Mouse (Mus musculus): ENCODE results near the gene Gp1ba. TPM values are rescaled to one million over a fixed set of nuclear protein-coding genes. Genes with fewer than 3 reads are reported as not detected.

The Gp1ba gene
- polyA plus RNA-seq, 1 experiment from 2014 or later, result 0.22 TPM

- Histone ChIP-seq H3K9me3 (replicated peaks; ENCODE audit: control insufficient read depth, low read length) (no peaks in the 10 kb centered on the region), H3K9ac (ENCODE audit: low read length) (no peak overlapping the region), H3K27ac (ENCODE audit: low read depth, low read length) (no peak overlapping the region), H3K36me3 (ENCODE audit: control insufficient read depth, insufficient read depth, low read length) (no peaks in the 10 kb centered on the region), H3K27me3 (replicated peaks; ENCODE audit: control insufficient read depth, insufficient read depth, low read length) (no peaks in the 10 kb centered on the region), H3K4me3 (ENCODE audit: low read depth, low read length) (no peak overlapping the region), H3K4me2 (ENCODE audit: low read length) (no peak overlapping the region), H3K4me1 (ENCODE audit: control insufficient read depth, insufficient read depth, low read length) (no peaks in the 10 kb centered on the region)
- DNase-seq (ENCODE audit: low spot score) (no peak), ATAC-seq (no peak)
- 84% methylated on average over 10 of the region's 10 CpGs for WGBS
Observed at GRCm38 (mm10) chr11:70623053-70623742, 15.7 kb upstream of the Gp1ba start.

DNA sequence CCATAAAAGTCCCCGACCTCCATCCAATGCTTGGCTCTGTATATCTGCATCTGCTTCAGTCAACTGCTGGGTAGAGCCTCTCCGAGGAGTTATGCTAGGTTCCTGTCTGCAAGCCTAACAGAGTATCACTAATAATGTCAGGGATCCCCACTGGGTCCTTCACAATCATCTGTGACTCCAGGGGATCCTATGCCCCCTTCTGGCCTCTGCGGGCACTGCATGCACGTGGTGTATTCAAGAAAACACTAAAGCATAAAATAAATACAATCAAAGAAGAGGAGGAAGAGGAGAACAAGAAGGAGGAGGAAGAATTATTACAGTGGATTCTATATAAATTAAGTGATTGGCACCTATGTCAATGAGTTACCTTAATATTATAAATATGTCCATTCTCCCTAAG is 13.4 kb upstream of the Gp1ba start:
- no peak overlapping the region for H3K27ac ChIP-seq (ENCODE audit: low read depth, low read length)
- H3K27me3 ChIP-seq (replicated peaks; ENCODE audit: control insufficient read depth, insufficient read depth, low read length), result no peaks in the 10 kb centered on the region
- peak; percentile 64 for DNase-seq (ENCODE audit: low spot score)
- no peak overlapping the region for H3K9ac ChIP-seq (ENCODE audit: low read length)
- no peak overlapping the region for H3K4me2 ChIP-seq (ENCODE audit: low read length)
- 47% methylated on average over 4 of the region's 4 CpGs for WGBS
- no peaks in the 10 kb centered on the region for H3K36me3 ChIP-seq (ENCODE audit: control insufficient read depth, insufficient read depth, low read length)
- ATAC-seq, result no peak
- no peaks in the 10 kb centered on the region for H3K9me3 ChIP-seq (replicated peaks; ENCODE audit: control insufficient read depth, low read length)
- H3K4me3 ChIP-seq (ENCODE audit: low read depth, low read length), result no peak overlapping the region
- no peaks in the 10 kb centered on the region for H3K4me1 ChIP-seq (ENCODE audit: control insufficient read depth, insufficient read depth, low read length)

GRCm38 (mm10) chr11:70626877-70627276 is 12.0 kb upstream of the Gp1ba start:
- DNase-seq (ENCODE audit: low spot score), result no peak
- ATAC-seq, result no peak
- 77% methylated on average over 4 of the region's 4 CpGs for WGBS

GRCm38 (mm10) chr11:70628431-70628830 is 10.5 kb upstream of the Gp1ba start:
- WGBS, result 79% methylated on average over 2 of the region's 2 CpGs
- no peaks in the 10 kb centered on the region for H3K27me3 ChIP-seq (replicated peaks; ENCODE audit: control insufficient read depth, insufficient read depth, low read length)
- H3K4me1 ChIP-seq (ENCODE audit: control insufficient read depth, insufficient read depth, low read length), result no peaks in the 10 kb centered on the region
- no peak overlapping the region for H3K4me2 ChIP-seq (ENCODE audit: low read length)
- H3K9me3 ChIP-seq (replicated peaks; ENCODE audit: control insufficient read depth, low read length), result no peaks in the 10 kb centered on the region
- no peak overlapping the region for H3K27ac ChIP-seq (ENCODE audit: low read depth, low read length)
- no peak for ATAC-seq
- DNase-seq (ENCODE audit: low spot score), result no peak
- no peak overlapping the region for H3K4me3 ChIP-seq (ENCODE audit: low read depth, low read length)
- no peaks in the 10 kb centered on the region for H3K36me3 ChIP-seq (ENCODE audit: control insufficient read depth, insufficient read depth, low read length)
- H3K9ac ChIP-seq (ENCODE audit: low read length), result no peak overlapping the region

More at GRCm38 (mm10) chr11:70626877-70627276, 12.0 kb upstream of the Gp1ba start:
- no peak overlapping the region for H3K4me3 ChIP-seq (ENCODE audit: low read depth, low read length)
- no peaks in the 10 kb centered on the region for H3K27me3 ChIP-seq (replicated peaks; ENCODE audit: control insufficient read depth, insufficient read depth, low read length)
- H3K9me3 ChIP-seq (replicated peaks; ENCODE audit: control insufficient read depth, low read length), result no peaks in the 10 kb centered on the region
- H3K36me3 ChIP-seq (ENCODE audit: control insufficient read depth, insufficient read depth, low read length), result no peaks in the 10 kb centered on the region
- H3K4me1 ChIP-seq (ENCODE audit: control insufficient read depth, insufficient read depth, low read length), result no peaks in the 10 kb centered on the region
- no peak overlapping the region for H3K9ac ChIP-seq (ENCODE audit: low read length)
- H3K4me2 ChIP-seq (ENCODE audit: low read length), result no peak overlapping the region
- no peak overlapping the region for H3K27ac ChIP-seq (ENCODE audit: low read depth, low read length)

DNA sequence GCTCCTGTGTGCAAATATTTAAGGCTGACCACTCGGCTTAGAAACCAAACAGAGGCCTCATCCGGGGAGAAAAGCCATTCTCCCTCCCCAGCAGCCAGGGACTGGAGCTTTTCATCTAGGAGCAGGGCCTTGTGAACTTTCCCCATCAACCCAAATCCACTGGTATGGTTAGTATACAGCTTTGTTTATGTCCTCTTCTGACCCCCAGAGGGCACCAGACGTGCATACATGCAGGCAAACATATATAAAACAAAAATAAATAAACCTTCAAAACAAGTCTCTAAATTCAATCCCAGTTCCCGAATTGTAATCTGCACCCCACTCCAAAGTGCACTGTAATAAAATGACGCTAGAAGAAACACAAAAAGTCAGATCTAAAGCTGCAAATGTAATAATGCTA is 9.4 kb upstream of the Gp1ba start:
- Histone ChIP-seq H3K27me3 (replicated peaks; ENCODE audit: control insufficient read depth, insufficient read depth, low read length) (no peaks in the 10 kb centered on the region), H3K36me3 (ENCODE audit: control insufficient read depth, insufficient read depth, low read length) (no peaks in the 10 kb centered on the region), H3K27ac (ENCODE audit: low read depth, low read length) (no peak overlapping the region), H3K4me2 (ENCODE audit: low read length) (no peak overlapping the region), H3K4me3 (ENCODE audit: low read depth, low read length) (no peak overlapping the region), H3K9me3 (replicated peaks; ENCODE audit: control insufficient read depth, low read length) (no peaks in the 10 kb centered on the region), H3K9ac (ENCODE audit: low read length) (no peak overlapping the region), H3K4me1 (ENCODE audit: control insufficient read depth, insufficient read depth, low read length) (no peaks in the 10 kb centered on the region)
- no peak for DNase-seq (ENCODE audit: low spot score)
- 58% methylated on average over 5 of the region's 5 CpGs for WGBS
- no peak for ATAC-seq

- no peak overlapping the region for H3K4me3 ChIP-seq (ENCODE audit: low read depth, low read length)
- no peaks in the 10 kb centered on the region for H3K36me3 ChIP-seq (ENCODE audit: control insufficient read depth, insufficient read depth, low read length)
- H3K4me1 ChIP-seq (ENCODE audit: control insufficient read depth, insufficient read depth, low read length), result no peaks in the 10 kb centered on the region
- no peak for ATAC-seq
- H3K4me2 ChIP-seq (ENCODE audit: low read length), result no peak overlapping the region
- H3K27me3 ChIP-seq (replicated peaks; ENCODE audit: control insufficient read depth, insufficient read depth, low read length), result no peaks in the 10 kb centered on the region
- no peak overlapping the region for H3K9ac ChIP-seq (ENCODE audit: low read length)
- 70% methylated on average over 7 of the region's 7 CpGs for WGBS
- no peaks in the 10 kb centered on the region for H3K9me3 ChIP-seq (replicated peaks; ENCODE audit: control insufficient read depth, low read length)
- no peak for DNase-seq (ENCODE audit: low spot score)
- H3K27ac ChIP-seq (ENCODE audit: low read depth, low read length), result no peak overlapping the region
Observed at GRCm38 (mm10) chr11:70630129-70630528, 8.8 kb upstream of the Gp1ba start.

DNA sequence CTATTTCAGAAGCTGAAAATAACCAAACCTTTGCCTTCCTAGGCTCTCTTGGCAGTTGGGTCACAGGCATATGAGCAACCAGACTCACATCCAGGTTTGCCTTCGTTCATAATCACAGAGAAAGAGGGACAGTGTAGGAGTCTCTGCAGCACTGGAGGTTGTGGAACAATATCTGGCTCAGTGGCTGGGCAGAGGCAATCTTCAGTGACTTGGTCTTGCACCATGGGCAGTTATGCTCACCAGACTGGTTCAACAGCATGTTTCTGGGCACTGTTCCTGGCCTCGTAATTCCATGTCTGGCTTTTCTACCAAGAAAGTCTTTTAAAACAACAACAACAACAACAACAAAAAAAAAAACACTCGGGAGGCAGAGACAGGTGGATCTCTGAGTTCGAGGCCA is 3.3 kb upstream of the Gp1ba start:
- H3K9ac ChIP-seq (ENCODE audit: low read length), result no peak overlapping the region
- no peak overlapping the region for H3K4me3 ChIP-seq (ENCODE audit: low read depth, low read length)
- no peaks in the 10 kb centered on the region for H3K4me1 ChIP-seq (ENCODE audit: control insufficient read depth, insufficient read depth, low read length)
- H3K9me3 ChIP-seq (replicated peaks; ENCODE audit: control insufficient read depth, low read length), result no peaks in the 10 kb centered on the region
- WGBS, result 79% methylated on average over 4 of the region's 4 CpGs
- no peaks in the 10 kb centered on the region for H3K27me3 ChIP-seq (replicated peaks; ENCODE audit: control insufficient read depth, insufficient read depth, low read length)
- DNase-seq (ENCODE audit: low spot score), result no peak
- no peak for ATAC-seq
- H3K27ac ChIP-seq (ENCODE audit: low read depth, low read length), result no peak overlapping the region
- no peaks in the 10 kb centered on the region for H3K36me3 ChIP-seq (ENCODE audit: control insufficient read depth, insufficient read depth, low read length)
- H3K4me2 ChIP-seq (ENCODE audit: low read length), result no peak overlapping the region

DNA sequence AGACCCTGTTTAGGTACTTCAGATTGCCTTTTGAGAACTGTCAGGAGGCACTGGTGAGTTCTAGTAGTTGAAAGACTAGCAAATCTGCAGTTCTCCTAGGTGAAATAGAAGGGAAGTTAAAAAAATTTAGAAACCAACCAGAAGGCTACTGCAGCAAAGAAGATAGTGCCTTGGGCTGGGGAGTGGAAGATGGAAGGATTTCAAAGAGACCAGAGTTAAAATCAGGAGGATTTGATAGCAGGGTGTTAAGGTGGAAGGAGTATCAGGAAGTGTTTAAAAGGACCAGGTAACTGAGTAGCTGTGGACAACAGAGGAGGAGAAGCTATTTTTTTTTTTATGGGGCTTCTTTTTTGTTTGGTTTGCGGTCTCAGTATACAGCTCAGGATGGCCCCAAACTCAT is 1.2 kb upstream of the Gp1ba start:
- ATAC-seq (no peak), DNase-seq (ENCODE audit: low spot score) (no peak)
- Histone ChIP-seq H3K4me2 (ENCODE audit: low read length) (no peak overlapping the region), H3K27me3 (replicated peaks; ENCODE audit: control insufficient read depth, insufficient read depth, low read length) (no peaks in the 10 kb centered on the region), H3K4me1 (ENCODE audit: control insufficient read depth, insufficient read depth, low read length) (no peaks in the 10 kb centered on the region), H3K27ac (ENCODE audit: low read depth, low read length) (no peak overlapping the region), H3K36me3 (ENCODE audit: control insufficient read depth, insufficient read depth, low read length) (peaks cover 4% of the 10 kb centered on the region; the same call in 1 of the 2 replicates), H3K9me3 (replicated peaks; ENCODE audit: control insufficient read depth, low read length) (no peaks in the 10 kb centered on the region), H3K9ac (ENCODE audit: low read length) (no peak overlapping the region), H3K4me3 (ENCODE audit: low read depth, low read length) (no peak overlapping the region)
- 100% methylated on average over 1 of the region's 1 CpGs for WGBS

GRCm38 (mm10) chr11:70638293-70638692 is 629 bp upstream of the Gp1ba start:
- Histone ChIP-seq H3K9ac (ENCODE audit: low read length) (no peak overlapping the region), H3K36me3 (ENCODE audit: control insufficient read depth, insufficient read depth, low read length) (peaks cover 7% of the 10 kb centered on the region; the same call in 1 of the 2 replicates), H3K4me3 (ENCODE audit: low read depth, low read length) (no peak overlapping the region), H3K27me3 (replicated peaks; ENCODE audit: control insufficient read depth, insufficient read depth, low read length) (no peaks in the 10 kb centered on the region), H3K4me2 (ENCODE audit: low read length) (no peak overlapping the region), H3K9me3 (replicated peaks; ENCODE audit: control insufficient read depth, low read length) (no peaks in the 10 kb centered on the region), H3K4me1 (ENCODE audit: control insufficient read depth, insufficient read depth, low read length) (no peaks in the 10 kb centered on the region), H3K27ac (ENCODE audit: low read depth, low read length) (no peak overlapping the region)
- no peak for DNase-seq (ENCODE audit: low spot score)
- ATAC-seq, result no peak
- 90% methylated on average over 1 of the region's 1 CpGs for WGBS
